Mouse (Mus musculus) spleen, postnatal 10 days (tissue): ENCODE data around the gene Gstm6.
"Not testable (repeated sequence)": the region's sequence is repeated elsewhere in the genome, so short reads cannot be mapped to it uniquely, and the experiment has no call there.

Source experiments
- DNase-seq, 2 experiments: peaks; one replicate each; pipeline ENCODE4 v3.0.0; 2021 to 2022; ENCODE audit warnings: low spot score in 2 of 2

Gstm6 gene

DNA sequence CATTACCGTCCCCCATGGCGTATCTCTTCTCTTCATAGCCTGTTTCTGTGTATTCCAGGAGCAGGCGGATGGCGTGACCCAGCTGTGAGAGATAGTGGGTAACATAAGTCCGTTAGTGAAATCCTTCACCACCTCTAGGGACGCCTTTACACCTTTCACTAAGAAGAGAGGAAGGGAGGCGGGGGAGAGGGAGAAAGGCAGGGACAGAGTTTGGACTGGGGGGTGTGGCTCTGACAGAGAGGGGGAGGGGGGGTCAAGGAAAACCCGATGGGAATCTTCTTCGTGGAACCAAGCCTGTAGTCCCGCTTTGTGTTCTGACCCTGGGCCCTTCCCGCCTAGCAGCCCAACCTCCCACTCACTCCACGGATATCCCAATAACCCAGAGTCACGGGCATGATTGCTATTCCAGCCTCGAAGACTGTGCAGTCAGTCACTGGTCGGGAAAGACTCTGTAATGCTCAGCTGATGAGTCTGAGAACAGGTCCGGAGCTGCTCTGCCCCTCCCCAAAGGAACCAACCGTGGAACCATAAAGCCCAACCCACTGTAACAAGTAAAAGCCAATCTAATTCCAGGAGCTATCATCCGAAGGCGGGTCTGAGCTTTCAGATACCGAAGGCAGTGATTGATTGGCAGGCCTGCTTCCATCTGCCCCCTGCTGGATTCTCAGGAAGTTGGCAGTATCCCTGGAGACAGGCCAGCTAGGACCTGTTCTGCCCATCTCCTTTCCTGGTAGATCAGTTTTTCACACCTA is at the start of gene Gstm6:
Gstm6 (minus strand) TSS at position 511 of the 752 bp plus-strand sequence.
- DNase-seq, result no peak

DNA sequence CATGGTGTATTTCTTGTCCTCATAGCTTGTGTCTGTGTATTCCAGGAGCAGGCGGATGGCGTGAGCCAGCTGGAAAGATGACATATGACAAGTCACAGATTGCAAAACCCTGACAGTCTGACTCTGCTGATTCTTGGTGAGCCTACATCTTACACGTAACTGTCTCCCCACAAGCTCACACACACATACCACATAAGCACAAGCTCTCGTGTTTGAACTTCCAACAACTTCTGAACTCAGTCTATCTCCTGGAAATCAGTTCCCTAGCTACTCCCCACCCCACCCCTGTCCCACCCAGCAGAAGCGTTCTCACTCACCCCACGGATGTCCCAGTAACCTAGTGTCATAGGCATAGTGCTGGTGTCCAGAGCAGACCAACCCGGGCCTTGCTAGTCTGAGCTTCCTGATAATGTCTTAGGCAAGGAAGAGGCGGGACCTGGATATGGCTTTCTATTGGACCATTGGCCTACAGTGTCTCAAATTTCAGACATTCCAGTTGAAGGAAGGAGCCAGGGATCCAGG is 42.6 kb upstream of the Gstm6 start, which contains the start of gene Gstm2:
Gstm2 (minus strand) TSS at position 413 of the 522 bp plus-strand sequence.
- no peak for DNase-seq

DNA sequence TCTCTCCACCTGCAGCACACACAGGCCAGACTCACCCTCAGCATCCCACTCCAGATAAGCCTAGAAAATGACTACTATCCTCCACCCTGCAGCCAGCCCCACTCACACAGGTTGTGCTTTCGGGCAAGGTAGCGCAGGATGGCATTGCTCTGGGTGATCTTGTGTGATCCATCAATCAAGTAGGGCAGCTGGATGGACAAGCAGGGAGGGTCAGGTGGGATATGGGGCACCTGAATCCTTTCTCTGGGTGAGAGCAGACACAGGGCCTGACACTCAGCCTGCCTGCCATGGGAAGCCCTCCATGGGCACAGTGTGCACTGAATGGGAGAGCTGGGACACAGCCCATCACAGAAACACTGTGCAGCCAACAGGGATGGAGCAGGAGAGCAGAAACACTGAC is 41.6 kb upstream of the Gstm6 start:
- not testable (repeated sequence) for DNase-seq

DNA sequence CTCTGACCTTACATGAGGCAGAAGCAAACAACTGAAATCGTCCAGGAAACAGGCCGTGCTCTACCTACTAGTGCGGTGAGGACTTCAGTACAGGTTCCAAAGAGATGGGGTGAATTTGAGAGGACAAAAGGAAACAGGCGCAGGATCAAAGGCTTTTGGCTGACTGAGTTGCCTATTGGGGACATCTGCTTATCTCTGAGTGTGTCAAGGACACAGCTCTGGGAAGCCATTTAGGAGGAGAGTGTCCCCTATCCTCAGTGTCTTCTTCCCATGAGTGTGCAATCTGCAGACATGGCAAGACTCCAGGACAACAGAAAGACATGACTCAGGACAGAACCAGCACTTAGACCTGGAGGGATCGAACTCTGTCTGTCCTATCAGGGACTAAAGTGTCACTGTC is 40.9 kb upstream of the Gstm6 start:
- no peak for DNase-seq

GRCm38 (mm10) chr3:107983771-107984170 is 40.2 kb upstream of the Gstm6 start:
- DNase-seq, result no peak

DNA sequence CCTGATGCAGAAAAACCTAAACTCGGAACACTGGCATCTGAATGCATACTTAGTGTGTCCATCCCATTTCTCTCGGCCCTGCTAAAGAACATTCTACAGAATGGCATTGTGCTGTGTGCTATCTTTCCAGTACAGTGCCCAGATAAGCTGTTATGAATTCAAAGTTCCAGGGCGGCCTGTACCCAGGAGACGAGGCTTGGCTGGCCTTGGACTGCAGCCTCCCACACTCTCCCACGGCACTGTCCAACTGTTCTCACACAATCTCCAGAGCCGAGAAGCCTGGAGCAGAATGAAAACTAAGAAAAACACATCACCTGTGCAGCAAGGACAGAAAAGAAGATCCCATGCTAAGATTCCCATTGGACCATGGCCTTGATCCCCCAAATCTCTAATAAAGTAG is 39.2 kb upstream of the Gstm6 start:
- no peak for DNase-seq

DNA sequence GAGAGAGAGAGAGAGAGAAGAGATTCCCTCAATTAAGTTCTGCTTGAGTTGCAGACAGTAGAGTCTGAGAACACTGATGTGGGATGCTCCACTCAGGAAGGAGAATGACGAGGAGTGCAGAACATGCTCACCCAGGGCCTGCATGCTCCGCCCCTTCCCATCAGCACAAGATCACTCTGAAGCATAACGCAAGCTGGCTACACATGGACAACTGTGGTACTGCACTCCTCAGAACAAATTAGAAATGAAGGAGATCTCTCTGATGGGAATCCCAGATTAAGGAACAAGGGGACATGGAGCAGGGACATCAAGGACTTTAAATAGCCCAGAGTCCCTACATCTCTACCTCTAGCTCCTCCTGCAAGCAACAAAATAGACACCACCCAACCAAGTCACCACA is 37.7 kb upstream of the Gstm6 start:
- no peak for DNase-seq

DNA sequence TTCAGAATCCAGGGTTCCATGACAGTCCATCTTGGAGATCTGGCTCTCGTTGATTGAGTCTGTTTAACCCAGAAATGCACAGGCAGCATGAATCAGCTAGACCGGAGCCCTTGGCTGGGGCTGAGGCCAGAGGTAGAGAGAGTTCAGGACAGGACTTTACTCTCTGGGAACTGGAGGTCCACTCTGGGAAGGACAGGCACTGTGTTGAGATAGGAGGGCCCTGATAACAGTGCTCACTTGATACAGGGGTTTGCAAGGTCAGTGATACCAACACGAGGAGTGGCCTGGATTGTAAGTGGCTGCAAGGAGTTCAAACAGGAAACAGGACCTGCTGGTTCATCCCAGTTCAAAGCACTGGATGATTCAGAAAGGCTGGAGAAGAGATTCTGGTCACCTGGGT is 34.1 kb upstream of the Gstm6 start:
- no peak for DNase-seq

DNA sequence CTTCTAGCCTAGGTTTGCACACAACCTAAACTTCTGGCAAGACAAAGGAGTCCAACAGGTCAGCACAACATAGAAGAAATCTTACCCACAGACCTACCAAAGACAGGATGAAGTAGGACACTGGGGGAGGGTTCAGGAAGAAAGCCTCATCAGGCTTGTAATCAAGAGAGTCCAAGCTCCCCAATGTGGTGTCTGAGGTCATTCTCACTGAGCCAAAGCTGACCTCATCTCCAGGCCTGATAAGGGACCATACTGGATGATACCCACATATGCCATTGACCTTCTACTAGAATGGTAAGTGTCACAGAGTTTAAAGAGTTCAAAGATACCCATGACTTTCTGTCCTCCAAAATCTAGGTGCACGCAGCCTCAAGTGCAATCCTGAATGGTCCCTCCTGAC is 30.7 kb upstream of the Gstm6 start:
- no peak for DNase-seq

DNA sequence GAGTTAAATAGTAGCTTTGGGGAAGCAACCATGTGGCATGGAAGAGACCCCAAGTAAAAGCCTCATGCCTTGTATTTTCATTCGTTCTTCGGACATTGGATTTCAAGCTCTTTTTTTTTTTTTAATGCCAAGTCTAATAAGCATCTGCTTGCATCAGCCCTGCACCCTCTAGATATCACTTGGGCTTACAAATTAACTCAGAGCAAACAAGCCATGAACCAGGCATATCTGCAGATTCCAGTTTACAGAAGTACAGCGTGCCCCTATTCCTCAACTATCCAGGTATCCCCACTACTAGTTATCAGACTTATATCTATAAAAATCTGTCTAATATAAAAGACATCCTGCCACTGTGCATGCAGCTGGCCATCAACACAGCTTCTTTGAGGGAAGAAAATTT is 28.5 kb upstream of the Gstm6 start:
- DNase-seq, result no peak

DNA sequence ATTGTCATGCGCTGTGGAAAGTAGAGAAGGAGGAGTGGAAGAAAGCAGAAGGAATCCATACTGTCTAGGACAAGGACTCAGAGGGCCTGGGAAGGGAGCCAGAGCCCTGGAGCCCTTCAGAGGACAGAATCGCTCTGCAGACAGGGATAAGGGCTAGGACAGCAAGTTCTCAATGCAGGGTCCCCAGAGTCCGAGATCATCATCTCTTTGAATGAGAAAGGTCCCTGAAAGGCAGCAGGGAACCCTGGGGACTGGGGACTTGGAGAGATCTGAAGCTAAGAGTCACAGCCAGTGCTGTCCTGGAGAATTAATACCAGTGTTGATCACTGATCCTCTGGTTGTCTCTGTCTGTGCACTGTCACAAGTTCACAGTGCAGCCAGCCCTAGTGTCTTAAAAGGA is 27.6 kb upstream of the Gstm6 start:
- DNase-seq, result not testable (repeated sequence)

DNA sequence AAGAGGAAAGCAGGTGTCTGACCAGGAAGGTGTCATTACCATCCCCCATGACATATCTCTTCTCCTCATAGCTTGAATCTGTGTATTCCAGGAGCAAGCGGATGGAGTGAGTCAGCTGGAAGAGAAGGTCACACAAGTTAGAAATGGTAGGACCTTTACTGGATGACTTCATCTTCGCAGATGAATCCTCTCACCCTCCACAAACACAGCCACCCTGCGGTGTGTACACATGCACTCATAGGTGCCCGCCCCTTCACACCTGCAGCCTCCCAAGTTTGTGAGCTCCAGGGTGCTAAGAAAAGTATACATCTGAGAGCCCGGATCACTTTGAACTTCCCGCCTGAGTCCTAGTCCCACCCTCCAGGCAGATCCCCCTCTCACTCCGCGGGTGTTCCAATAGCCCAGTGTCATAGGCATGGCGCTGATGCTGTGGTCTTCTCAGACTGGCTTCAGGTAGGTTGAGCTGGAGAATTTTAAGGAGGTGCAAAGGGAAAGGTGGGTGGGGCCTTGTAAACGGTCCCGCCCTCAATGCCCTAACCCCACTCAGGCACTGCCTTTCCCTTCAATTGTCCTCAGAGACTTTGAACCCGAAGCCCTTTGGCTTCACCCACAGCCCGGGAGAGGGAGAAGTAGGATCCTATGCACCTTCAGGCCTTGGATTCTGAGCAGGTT is 25.3 kb upstream of the Gstm6 start, which contains the start of gene Gstm3:
Gstm3 (minus strand) TSS at position 560 of the 672 bp plus-strand sequence.
- DNase-seq, result no peak

GRCm38 (mm10) chr3:107966631-107967030 is 23.1 kb upstream of the Gstm6 start:
- no peak for DNase-seq

DNA sequence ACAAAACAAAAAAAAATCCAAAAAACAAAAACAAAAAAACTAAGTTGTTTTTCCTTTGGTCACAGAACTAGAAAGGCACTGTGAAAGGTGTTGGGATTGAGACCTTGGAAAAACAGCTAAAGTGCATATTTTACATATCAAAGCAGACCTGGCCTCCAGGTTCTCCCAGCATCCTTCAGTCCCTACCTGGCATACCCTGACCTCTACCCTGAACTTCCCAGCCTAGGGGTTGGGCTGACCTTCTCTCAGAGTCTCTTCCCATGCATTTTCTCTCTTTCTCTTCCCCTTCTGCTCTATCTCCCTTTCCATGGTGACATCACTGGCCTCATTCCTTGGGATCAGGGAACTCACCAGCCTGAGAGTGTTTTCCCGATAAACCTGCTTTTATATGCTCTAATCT is 22.0 kb upstream of the Gstm6 start:
- no peak for DNase-seq

- no peak for DNase-seq
Observed at GRCm38 (mm10) chr3:107964656-107965308, 21.2 kb upstream of the Gstm6 start.

DNA sequence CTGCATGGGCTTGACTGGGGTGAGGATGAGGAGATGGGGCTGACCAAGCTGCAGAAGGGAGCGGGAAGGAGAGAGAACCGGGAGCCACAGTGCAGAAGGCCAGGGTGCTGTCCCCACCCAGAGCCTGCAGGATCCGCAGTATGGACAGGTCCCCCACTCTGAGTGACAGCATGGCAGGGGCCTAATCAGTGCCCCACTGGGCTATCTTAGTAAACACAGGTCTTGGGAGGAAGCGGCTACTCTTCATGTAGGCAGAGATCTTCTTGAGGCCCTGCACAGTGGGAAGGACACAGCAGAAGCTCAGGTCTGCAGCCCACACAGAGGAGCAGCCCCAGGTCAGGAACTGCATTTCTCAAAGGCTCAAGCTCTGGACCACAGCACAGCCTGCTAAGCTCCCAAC is 20.5 kb upstream of the Gstm6 start:
- no peak for DNase-seq

DNA sequence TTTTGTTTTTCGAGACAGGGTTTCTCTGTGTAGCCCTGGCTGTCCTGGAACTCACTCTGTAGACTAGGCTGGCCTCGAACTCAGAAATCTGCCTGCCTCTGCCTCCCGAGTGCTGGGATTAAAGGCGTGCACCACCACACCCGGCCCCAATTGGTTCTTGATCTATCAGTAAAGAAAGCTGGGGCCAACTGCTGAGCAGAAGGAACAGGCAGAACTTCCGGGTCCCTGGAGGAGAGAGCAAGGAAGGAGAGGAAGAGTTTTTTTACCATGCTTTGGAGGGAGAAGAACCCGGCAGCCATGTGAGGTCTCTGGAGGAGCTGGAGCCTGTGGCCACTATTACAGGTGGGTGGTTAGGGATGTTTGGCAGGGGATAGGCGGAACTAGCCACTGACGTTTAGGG is 11.7 kb upstream of the Gstm6 start:
- DNase-seq, result not testable (repeated sequence)

- no peak for DNase-seq
Observed at GRCm38 (mm10) chr3:107953906-107954305, 10.4 kb upstream of the Gstm6 start.

GRCm38 (mm10) chr3:107953328-107953755 is 9.8 kb upstream of the Gstm6 start:
- DNase-seq, result peak; percentile 13 to 57

DNA sequence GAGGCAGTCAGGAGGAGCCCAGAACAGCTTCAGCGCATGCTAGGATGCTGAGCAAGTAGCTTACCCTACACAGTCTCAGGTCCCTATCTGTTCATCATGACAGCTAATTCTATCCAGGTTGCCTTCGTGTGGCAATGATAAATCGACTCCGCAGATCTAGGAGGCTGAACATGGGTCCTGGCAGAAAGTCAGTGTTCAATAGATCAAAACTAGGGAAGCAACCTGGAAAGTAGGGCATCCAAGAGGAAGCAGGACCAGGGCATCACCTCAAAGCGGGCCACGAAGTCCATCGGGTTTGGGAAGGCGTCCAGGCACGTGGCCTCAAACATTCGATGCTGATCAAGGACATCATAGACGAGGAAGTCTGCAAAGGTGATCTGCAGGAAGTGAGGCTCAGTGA is 7.0 kb upstream of the Gstm6 start:
- no peak for DNase-seq

GRCm38 (mm10) chr3:107949461-107949860 is 5.9 kb upstream of the Gstm6 start:
- DNase-seq, result not testable (repeated sequence)

- DNase-seq, result no peak
Observed at GRCm38 (mm10) chr3:107945729-107946128, 2.2 kb upstream of the Gstm6 start.
